Mouse (Mus musculus) C2C12 (cell line): ENCODE results near the gene Atrip.

ENCODE experiments used
- CEBPB ChIP-seq: IDR thresholded peaks from one replicate; pipeline ENCODE4 v1.6.1; 2011; ENCODE audit warnings: low read depth, mild to moderate bottlenecking, control low read depth, moderate library complexity
- CTCF ChIP-seq: IDR thresholded peaks from one replicate; pipeline ENCODE4 v1.5.1; 2011; ENCODE audit not compliant: control insufficient read depth, insufficient read depth, insufficient read length
- FOSL1 ChIP-seq: IDR thresholded peaks from one replicate; pipeline ENCODE4 v1.8.0; 2011; ENCODE audit warnings: mild to moderate bottlenecking, low read length; ENCODE audit not compliant: poor library complexity, insufficient read depth, severe bottlenecking
- MAX ChIP-seq: IDR thresholded peaks from one replicate; pipeline ENCODE4 v1.6.1; 2011; ENCODE audit warnings: mild to moderate bottlenecking, control low read depth
- MYOD1 ChIP-seq: IDR thresholded peaks from one replicate; pipeline ENCODE4 v1.6.1; 2011; ENCODE audit warnings: low read depth; ENCODE audit not compliant: control insufficient read depth, insufficient read length
- MYOG ChIP-seq: IDR thresholded peaks from one replicate; pipeline ENCODE4 v1.6.1; 2011; ENCODE audit not compliant: control insufficient read depth, insufficient read length; ENCODE audit errors: extremely low read depth
- USF1 ChIP-seq: IDR thresholded peaks from one replicate; pipeline ENCODE4 v1.6.1; 2011; ENCODE audit warnings: low read depth, mild to moderate bottlenecking, control low read depth, moderate library complexity

DNA sequence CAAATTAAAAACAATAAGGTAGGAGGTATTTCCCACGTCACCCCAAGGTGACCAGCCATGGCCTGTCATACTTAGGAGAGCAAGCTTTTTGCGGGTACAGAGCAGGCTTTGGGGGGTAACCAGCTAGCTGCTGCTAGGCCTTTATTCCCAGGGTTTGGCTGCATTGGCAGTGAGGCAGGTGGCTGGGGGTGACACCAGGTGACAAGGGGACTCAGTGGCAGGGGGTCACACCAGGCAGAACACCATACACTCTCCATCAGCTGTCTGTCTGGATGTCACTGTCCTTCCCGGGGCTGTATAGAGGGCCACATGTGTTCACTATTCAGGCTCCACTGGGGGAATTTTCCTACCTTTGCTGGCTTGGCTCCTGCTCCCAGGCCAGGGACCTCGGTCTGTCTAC lies 17.0 kb downstream of the Atrip start:
- TF ChIP-seq MYOG (no peak), FOSL1 (no peak), CTCF (no peak), CEBPB (no peak), MYOD1 (no peak), MAX (no peak), USF1 (no peak)
